Mouse (Mus musculus) lung, embryonic 14.5 days (tissue): ENCODE results near the gene Mageb18. TPM values are rescaled to one million over a fixed set of nuclear protein-coding genes. Genes with fewer than 3 reads are reported as not detected.

Experiments
- ATAC-seq: fragments of 200-750 bp; cut with Nextera tagmentation; 2 replicates; pipeline ENCODE4 v1.8.0; 2017; ENCODE audit warnings: mild to moderate bottlenecking, moderate TSS enrichment, moderate library complexity; ENCODE audit not compliant: insufficient read depth
- DNase-seq: peaks from one replicate; pipeline ENCODE4 v3.0.0-alpha.2; 2015
- H3K27ac ChIP-seq: fragments of 300-500 bp; sonication (generic); 2 replicates; pipeline ENCODE4 v1.5.1; 2014; ENCODE audit warnings: low read depth, mild to moderate bottlenecking, moderate library complexity
- H3K27me3 ChIP-seq: fragments of 300-500 bp; sonication (generic); 2 replicates; pipeline ENCODE4 v1.6.1; 2014; ENCODE audit warnings: low read length, control low read depth; ENCODE audit not compliant: insufficient read depth
- H3K36me3 ChIP-seq: fragments of 300-500 bp; sonication (generic); 2 replicates; pipeline ENCODE4 v1.6.1; 2014; ENCODE audit warnings: control low read depth; ENCODE audit not compliant: insufficient read depth
- H3K4me1 ChIP-seq: fragments of 300-500 bp; sonication (generic); 2 replicates; pipeline ENCODE4 v1.6.1; 2014; ENCODE audit warnings: antibody characterized with exemption, control low read depth; ENCODE audit not compliant: insufficient read depth
- H3K4me2 ChIP-seq: fragments of 300-500 bp; sonication (generic); 2 replicates; pipeline ENCODE4 v1.6.1; 2014; ENCODE audit warnings: mild to moderate bottlenecking
- H3K4me3 ChIP-seq: fragments of 300-500 bp; sonication (generic); 2 replicates; pipeline ENCODE4 v1.5.1; 2014; ENCODE audit warnings: low read depth, low read length
- H3K9ac ChIP-seq: fragments of 300-500 bp; sonication (generic); 2 replicates; pipeline ENCODE4 v1.6.1; 2014
- H3K9me3 ChIP-seq: fragments of 300-500 bp; sonication (generic); 2 replicates; pipeline ENCODE4 v1.6.1; 2016; ENCODE audit warnings: low read depth, low read length, control low read depth
- CTCF ChIP-seq: IDR thresholded peaks from 2 replicates; pipeline ENCODE4 v1.5.1; 2016; ENCODE audit warnings: antibody characterized with exemption, low read depth
- WGBS: fragments of 180-500 bp; shearing (Covaris S2); extraction: QIAGEN DNeasy Blood & Tissue Kit; methylation state at CpG from one replicate; pipeline ENCODE4 v1.1.7; 2014; 5-methylcytosine and 5-hydroxymethylcytosine counted together
- polyA plus RNA-seq: library from polyadenylated mRNA; unstranded; fragments of >200 nt; fragmentation: Nextera tagmentation; extraction: Ambion mirVana; gene quantifications from 2 replicates; pipeline ENCODE4 v1.2.1, GENCODE M21; 2014

Gene Mageb18
- polyA plus RNA-seq, 1 experiment from 2014 or later = not detected

GRCm38 (mm10) chrX:92460496-92460895, 138.9 kb downstream of the Mageb18 start:
- 27% methylated on average over 3 of the region's 3 CpGs for WGBS
- Histone ChIP-seq H3K4me1 (no peaks in the 10 kb centered on the region), H3K4me3 (no peak overlapping the region), H3K4me2 (no peak overlapping the region), H3K9ac (no peak overlapping the region), H3K36me3 (no peaks in the 10 kb centered on the region), H3K9me3 (no peaks in the 10 kb centered on the region), H3K27me3 (no peaks in the 10 kb centered on the region), H3K27ac (no peak overlapping the region)
- peak; percentile 57 for DNase-seq
- no peak for ATAC-seq
- TF ChIP-seq CTCF = no peak

- Histone ChIP-seq H3K9me3 (no peaks in the 10 kb centered on the region), H3K4me2 (no peak overlapping the region), H3K27ac (no peak overlapping the region), H3K4me1 (no peaks in the 10 kb centered on the region), H3K4me3 (no peak overlapping the region), H3K27me3 (no peaks in the 10 kb centered on the region), H3K36me3 (no peaks in the 10 kb centered on the region), H3K9ac (no peak overlapping the region)
- ATAC-seq (peak; percentile 66), DNase-seq (peak; percentile 49)
- TF ChIP-seq CTCF = no peak
Measured at GRCm38 (mm10) chrX:92387384-92387783, 212.0 kb downstream of the Mageb18 start.

- no peaks in the 10 kb centered on the region for H3K27me3 ChIP-seq
- 15% methylated on average over 5 of the region's 5 CpGs for WGBS
- H3K4me1 ChIP-seq = no peaks in the 10 kb centered on the region
- peak; percentile 66 for DNase-seq
- no peaks in the 10 kb centered on the region for H3K36me3 ChIP-seq
- ATAC-seq = no peak
- no peak overlapping the region for H3K4me3 ChIP-seq
- no peak overlapping the region for H3K4me2 ChIP-seq
- H3K9ac ChIP-seq = no peak overlapping the region
- no peak overlapping the region for H3K27ac ChIP-seq
- peak; percentile 68 for TF ChIP-seq CTCF
- H3K9me3 ChIP-seq = no peaks in the 10 kb centered on the region
Measured at GRCm38 (mm10) chrX:92342924-92343323, 256.4 kb downstream of the Mageb18 start.

- Histone ChIP-seq H3K9ac (no peak overlapping the region), H3K4me1 (no peaks in the 10 kb centered on the region), H3K4me3 (no peak overlapping the region), H3K27me3 (no peaks in the 10 kb centered on the region), H3K36me3 (no peaks in the 10 kb centered on the region), H3K27ac (no peak overlapping the region), H3K9me3 (no peaks in the 10 kb centered on the region), H3K4me2 (no peak overlapping the region)
- DNase-seq (no peak), ATAC-seq (no peak)
- 79% methylated on average over 6 of the region's 6 CpGs for WGBS
- TF ChIP-seq CTCF = no peak
Measured at GRCm38 (mm10) chrX:92340906-92341305, 258.5 kb downstream of the Mageb18 start.

DNA sequence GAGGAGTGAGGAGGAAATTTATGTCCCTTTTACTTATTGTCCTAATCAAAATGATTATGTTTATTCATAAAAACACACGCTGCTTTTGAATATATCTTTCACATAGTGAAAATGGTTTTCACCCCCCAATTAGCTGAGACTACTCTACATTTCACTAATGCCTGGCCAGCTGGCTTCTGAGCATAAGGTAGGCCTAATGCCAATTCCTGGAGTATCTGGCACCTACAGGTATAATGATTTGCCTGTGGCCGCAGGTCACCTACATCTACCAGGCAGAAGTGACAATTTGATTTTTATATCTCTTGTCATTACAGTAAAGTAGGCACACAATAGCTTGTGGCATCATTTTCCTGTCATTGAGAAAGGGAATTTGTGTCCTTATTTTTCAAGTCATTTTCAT, 259.8 kb downstream of the Mageb18 start:
- WGBS = 80% methylated on average over 2 of the region's 2 CpGs

GRCm38 (mm10) chrX:92333459-92333858, 265.9 kb downstream of the Mageb18 start:
- H3K9me3 ChIP-seq = no peaks in the 10 kb centered on the region
- no peak for DNase-seq
- H3K9ac ChIP-seq = no peak overlapping the region
- H3K27ac ChIP-seq = no peak overlapping the region
- TF ChIP-seq CTCF = no peak
- no peak overlapping the region for H3K4me2 ChIP-seq
- H3K36me3 ChIP-seq = no peaks in the 10 kb centered on the region
- no peak overlapping the region for H3K4me3 ChIP-seq
- H3K4me1 ChIP-seq = no peaks in the 10 kb centered on the region
- WGBS = 53% methylated on average over 1 of the region's 1 CpGs
- ATAC-seq = no peak
- no peaks in the 10 kb centered on the region for H3K27me3 ChIP-seq

More for the DNA sequence above, 259.8 kb downstream of the Mageb18 start:
- Histone ChIP-seq H3K27me3 (no peaks in the 10 kb centered on the region), H3K36me3 (no peaks in the 10 kb centered on the region), H3K27ac (no peak overlapping the region), H3K4me3 (no peak overlapping the region), H3K9ac (no peak overlapping the region), H3K4me2 (no peak overlapping the region), H3K9me3 (no peaks in the 10 kb centered on the region), H3K4me1 (no peaks in the 10 kb centered on the region)
- no peak for TF ChIP-seq CTCF
- no peak for DNase-seq
- no peak for ATAC-seq

DNA sequence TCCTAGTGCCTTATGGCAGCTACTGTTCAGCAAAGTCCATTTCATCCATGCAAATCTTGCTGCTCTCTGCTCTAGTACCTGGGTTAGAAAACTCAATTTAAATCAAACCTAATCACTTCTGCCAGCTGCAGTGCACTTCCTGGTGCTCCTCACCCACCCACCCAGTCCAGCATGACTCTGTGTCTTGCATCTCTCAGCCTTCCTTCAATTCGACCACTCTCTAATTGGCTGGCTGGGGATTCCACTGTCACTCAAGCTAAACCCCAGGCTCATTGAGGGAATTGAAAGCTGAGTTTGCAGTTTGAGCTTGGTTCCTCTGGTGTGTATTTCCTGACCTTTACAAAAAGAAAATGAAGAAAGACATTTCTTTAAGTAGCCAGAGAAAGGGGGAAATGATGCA, 275.8 kb downstream of the Mageb18 start:
- 38% methylated on average over 1 of the region's 1 CpGs for WGBS

GRCm38 (mm10) chrX:92280619-92281018, 318.8 kb downstream of the Mageb18 start:
- H3K27me3 ChIP-seq = no peaks in the 10 kb centered on the region
- no peak for TF ChIP-seq CTCF
- H3K4me3 ChIP-seq = no peak overlapping the region
- no peak overlapping the region for H3K27ac ChIP-seq
- no peaks in the 10 kb centered on the region for H3K36me3 ChIP-seq
- no peak overlapping the region for H3K4me2 ChIP-seq
- no peak for ATAC-seq
- no peak overlapping the region for H3K9ac ChIP-seq
- no peaks in the 10 kb centered on the region for H3K4me1 ChIP-seq
- no peaks in the 10 kb centered on the region for H3K9me3 ChIP-seq
- DNase-seq = no peak

More for the DNA sequence above, 275.8 kb downstream of the Mageb18 start:
- no peak overlapping the region for H3K9ac ChIP-seq
- H3K4me2 ChIP-seq = no peak overlapping the region
- H3K36me3 ChIP-seq = no peaks in the 10 kb centered on the region
- H3K9me3 ChIP-seq = no peaks in the 10 kb centered on the region
- no peak overlapping the region for H3K4me3 ChIP-seq
- ATAC-seq (no peak), DNase-seq (no peak)
- H3K4me1 ChIP-seq = no peaks in the 10 kb centered on the region
- no peak overlapping the region for H3K27ac ChIP-seq
- no peak for TF ChIP-seq CTCF
- no peaks in the 10 kb centered on the region for H3K27me3 ChIP-seq

Other genes starting within 250 kb of the Mageb18 start
- gene Gm5941, start 109.6 kb downstream of the Mageb18 start, polyA plus RNA-seq = not detected in 2 replicates